Mouse (Mus musculus) WW6 (cell line): ENCODE results near the gene Pdgfra.
A peak's percentile ranks its signal among the peaks of the same experiment; 100 is the strongest.

ENCODE experiments used
- DNase-seq: peaks from one replicate; pipeline ENCODE4 v3.0.0-alpha.2; 2013; ENCODE audit warnings: low read depth, low spot score

Gene Pdgfra

DNA sequence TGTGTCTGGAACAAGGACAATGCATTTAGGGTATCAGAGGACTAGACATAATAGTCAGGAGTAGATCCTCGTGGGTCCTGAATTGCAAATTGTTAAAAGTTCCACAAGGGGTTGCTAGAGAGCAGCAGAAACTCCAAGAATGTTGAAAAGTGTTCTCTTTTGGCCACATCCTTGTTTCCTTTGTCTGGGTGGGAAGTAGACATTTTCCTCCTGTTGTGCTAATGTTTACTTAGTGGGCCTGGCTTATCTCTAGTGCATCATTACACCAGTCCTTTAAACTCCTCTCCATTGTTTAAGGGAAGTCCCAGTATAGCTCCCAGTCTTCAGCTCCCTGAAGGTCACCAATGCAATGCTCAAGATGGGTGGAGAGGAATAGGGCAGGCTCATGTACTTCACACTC lies 57.9 kb downstream of the Pdgfra start:
- DNase-seq = peak; percentile 40

DNA sequence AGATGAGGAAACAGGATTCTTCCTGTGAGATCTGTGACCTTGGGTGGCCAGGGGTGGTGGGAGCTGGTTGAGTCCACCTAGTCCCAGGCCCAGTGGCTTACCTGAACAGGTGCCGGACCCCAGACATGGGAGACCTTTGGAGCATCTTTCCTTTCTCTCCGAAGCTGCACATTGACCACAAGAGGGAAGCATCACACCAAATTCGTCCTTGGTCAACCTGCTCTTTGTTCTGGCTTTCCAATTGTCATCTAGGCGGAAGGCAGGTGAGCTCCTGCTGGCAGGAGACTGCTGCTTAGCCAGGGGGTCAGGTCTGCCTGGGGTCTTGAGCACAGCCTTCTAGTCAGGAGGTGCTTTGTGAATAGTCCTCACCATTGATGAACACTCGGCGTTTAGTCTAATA lies 62.4 kb downstream of the Pdgfra start:
- no peak for DNase-seq

- no peak for DNase-seq
Measured at GRCm38 (mm10) chr5:75214929-75215328, 62.8 kb downstream of the Pdgfra start.

DNA sequence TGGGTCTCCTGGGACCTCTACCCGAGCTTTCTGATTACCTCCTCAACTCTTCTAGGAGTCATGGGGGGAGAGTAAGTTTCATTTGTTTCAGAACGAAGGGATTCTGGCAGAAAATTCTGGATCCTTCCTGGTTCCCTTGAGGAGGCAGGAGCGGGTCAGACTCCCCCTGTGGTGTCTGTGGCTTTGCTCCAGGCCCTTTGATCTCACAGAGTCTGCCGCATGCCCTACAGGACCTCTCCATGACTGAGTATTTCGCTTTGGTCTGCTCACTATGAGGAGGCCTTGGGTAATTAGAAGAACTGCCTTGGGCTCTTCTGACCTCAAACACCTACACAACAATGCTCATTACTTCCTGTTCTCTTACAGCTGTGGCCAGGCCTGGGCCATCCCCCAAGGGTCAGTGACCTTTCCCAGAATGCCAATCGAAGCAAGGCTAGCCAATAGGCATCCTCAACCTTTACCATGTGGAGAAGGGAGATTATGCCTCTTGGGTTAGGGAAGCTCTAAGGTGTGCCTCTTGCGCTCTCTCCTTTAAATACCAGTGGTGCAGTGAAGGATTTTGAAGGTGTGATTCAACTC lies 63.7 kb downstream of the Pdgfra start:
- DNase-seq = no peak

DNA sequence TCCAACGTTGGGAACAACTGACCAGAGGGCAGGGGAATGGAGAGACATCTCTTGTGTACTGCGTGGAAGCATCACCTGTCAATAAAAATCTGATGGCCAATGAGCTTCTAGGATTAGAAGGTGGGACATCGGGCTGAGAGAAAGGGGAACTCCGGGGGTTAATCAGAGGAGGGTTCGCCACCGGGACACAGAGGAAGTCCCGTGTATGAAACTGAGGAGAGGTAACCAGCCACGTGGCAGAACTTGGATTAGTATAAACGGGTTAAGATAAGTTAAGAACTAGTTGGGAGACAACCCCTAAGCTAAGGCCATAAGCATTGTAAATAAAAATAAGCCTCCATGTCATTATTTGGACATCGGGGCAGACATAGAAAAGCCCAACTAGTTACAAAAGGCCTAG lies 69.5 kb downstream of the Pdgfra start:
- no peak for DNase-seq

- no peak for DNase-seq
Measured at GRCm38 (mm10) chr5:75222491-75223265, 70.6 kb downstream of the Pdgfra start.

GRCm38 (mm10) chr5:75238363-75238762 lies 86.3 kb downstream of the Pdgfra start:
- no peak for DNase-seq

- no peak for DNase-seq
Measured at GRCm38 (mm10) chr5:75238928-75239777, 87.1 kb downstream of the Pdgfra start.

GRCm38 (mm10) chr5:75247070-75247740 lies 95.1 kb downstream of the Pdgfra start:
- DNase-seq = no peak
